ENCODE assay signal across 14 mouse cellular contexts in the genomic region with DNA sequence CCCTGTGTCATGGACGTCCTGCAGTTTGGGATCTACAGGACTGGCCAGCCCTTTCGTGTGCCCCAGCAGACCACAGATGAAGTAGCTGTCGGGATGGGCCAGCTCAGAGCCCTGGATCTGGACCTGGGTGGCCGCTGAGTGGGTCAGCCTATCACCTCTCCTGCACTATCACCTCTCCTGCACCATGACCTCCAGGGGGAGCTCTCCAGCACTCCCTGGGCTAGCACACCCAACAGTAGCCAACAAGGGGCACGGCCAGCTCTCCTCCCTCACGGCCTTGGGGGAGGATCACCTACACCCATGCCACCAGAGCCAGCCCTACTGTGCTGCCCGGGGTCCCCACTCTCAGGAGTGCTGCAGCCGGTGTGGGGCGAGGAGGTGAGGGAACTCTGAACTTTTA. TPM values are rescaled to one million over a fixed set of nuclear protein-coding genes. Genes with fewer than 3 reads are reported as not detected.
A peak's percentile ranks its signal among the peaks of the same experiment; 100 is the strongest.
DNase-seq lines count a peak whose midpoint lies in the region; ATAC-seq and TF ChIP-seq lines count a peak whose summit lies in the region.
"Had no signal": no experiment of that assay in that cellular context is flagged by ENCODE, and none has a peak within 500 bp of the region (broad histone marks: within the 10 kb centered on the region; RNA-seq: fewer than 3 reads in every experiment).

No protein-coding gene starts in this region.

- no peak overlapping the region for H3K27ac ChIP-seq in intestine, postnatal 0 days (ENCODE audit: low read depth, low read length)
- H3K27ac ChIP-seq in intestine, embryonic 15.5 days: no peak overlapping the region
- H3K27ac ChIP-seq in testis, adult 2 months (ENCODE audit: control insufficient read depth, insufficient read depth, low read depth, low read length): no peak overlapping the region
- H3K27ac ChIP-seq: embryonic facial prominence, embryonic 13.5 days; limb, embryonic 12.5 days had no signal

- TF ChIP-seq POLR2A in testis, adult 2 months (IDR thresholded peaks at IDR 0.05; ENCODE audit: control insufficient read depth, low read depth, low read length): no peak

- DNase-seq in testis, postnatal 14 days (ENCODE audit: low spot score): no peak
- peak; percentile 34 for DNase-seq in lung, postnatal 10 days
- DNase-seq in yolk sac, embryonic 10.5 days (ENCODE audit: low spot score): no peak
- no peak for DNase-seq in T-cell, adult 2 months (ENCODE audit: low spot score)
- DNase-seq: cerebellum, adult 18-20 months; gastrocnemius, postnatal 25 days; layer of hippocampus, adult 9-11 months had no signal

- peak; percentile 55 for TF ChIP-seq CTCF in intestine, postnatal 0 days (IDR thresholded peaks at IDR 0.05; ENCODE audit: low read depth)
- peak; percentile 25; the same call in 1 of the 2 replicates for TF ChIP-seq CTCF in testis, adult 2 months (IDR thresholded peaks at IDR 0.05; ENCODE audit: control insufficient read depth, insufficient read depth, insufficient replicate concordance, low read depth, low read length)

- no peaks in the 10 kb centered on the region for H3K9me3 ChIP-seq in intestine, postnatal 0 days (ENCODE audit: control insufficient read depth)
- no peaks in the 10 kb centered on the region for H3K9me3 ChIP-seq in intestine, embryonic 15.5 days

- ATAC-seq in intestine, postnatal 0 days: no peak
- no peak for ATAC-seq in intestine, embryonic 15.5 days
- ATAC-seq in cerebellum, adult (ENCODE audit: insufficient number of reproducible peaks, low FRiP score, low TSS enrichment): no peak
- ATAC-seq: forebrain, embryonic 14.5 days had no signal

- no peaks in the 10 kb centered on the region for H3K4me1 ChIP-seq in intestine, postnatal 0 days (replicated peaks; ENCODE audit: control insufficient read depth, insufficient read depth, low read length)
- peaks cover 9% of the 10 kb centered on the region for H3K4me1 ChIP-seq in intestine, embryonic 15.5 days (replicated peaks)
- peaks cover 8% of the 10 kb centered on the region for H3K4me1 ChIP-seq in testis, adult 2 months (ENCODE audit: control insufficient read depth, insufficient read depth, low read length)

- H3K4me2 ChIP-seq in intestine, postnatal 0 days (replicated peaks; ENCODE audit: low read depth): no peak overlapping the region
- H3K4me2 ChIP-seq in intestine, embryonic 15.5 days (replicated peaks): no peak overlapping the region
- H3K4me2 ChIP-seq: embryonic facial prominence, embryonic 13.5 days; limb, embryonic 12.5 days had no signal

- no peak overlapping the region for H3K9ac ChIP-seq in intestine, postnatal 0 days (ENCODE audit: low read depth, low read length)
- H3K9ac ChIP-seq in intestine, embryonic 15.5 days: no peak overlapping the region
- H3K9ac ChIP-seq: embryonic facial prominence, embryonic 13.5 days; limb, embryonic 12.5 days had no signal

- H3K4me3 ChIP-seq in intestine, postnatal 0 days (ENCODE audit: low read depth, low read length): no peak overlapping the region
- H3K4me3 ChIP-seq in intestine, embryonic 15.5 days (replicated peaks): no peak overlapping the region
- H3K4me3 ChIP-seq in testis, adult 2 months (ENCODE audit: control insufficient read depth, low read depth, low read length): no peak overlapping the region
- H3K4me3 ChIP-seq: embryonic facial prominence, embryonic 13.5 days; limb, embryonic 12.5 days had no signal

- 68% methylated on average over 9 of the region's 9 CpGs for WGBS in intestine, postnatal 0 days
- 70% methylated on average over 9 of the region's 9 CpGs for WGBS in intestine, embryonic 15.5 days

- no peaks in the 10 kb centered on the region for H3K27me3 ChIP-seq in intestine, postnatal 0 days (replicated peaks; ENCODE audit: control insufficient read depth, insufficient read depth, low read length)
- no peaks in the 10 kb centered on the region for H3K27me3 ChIP-seq in intestine, embryonic 15.5 days (replicated peaks)
- H3K27me3 ChIP-seq in testis, adult 2 months (ENCODE audit: control insufficient read depth, insufficient read depth, low read length): no peaks in the 10 kb centered on the region

- H3K36me3 ChIP-seq in intestine, postnatal 0 days (ENCODE audit: control insufficient read depth, insufficient read depth): no peaks in the 10 kb centered on the region
- no peaks in the 10 kb centered on the region for H3K36me3 ChIP-seq in intestine, embryonic 15.5 days
- H3K36me3 ChIP-seq in testis, adult 2 months (ENCODE audit: control insufficient read depth, insufficient read depth, low read length): no peaks in the 10 kb centered on the region
- H3K36me3 ChIP-seq: embryonic facial prominence, embryonic 13.5 days; limb, embryonic 12.5 days had no signal

RNA-seq across cellular contexts. Expression of a gene that starts 36.7 kb away (rescaled TPM):
- polyA plus RNA-seq in intestine, postnatal 0 days (2015; fragmentation: Nextera tagmentation; extraction: Ambion mirVana): 49.8 and 50.1 TPM in 2 replicates
- polyA plus RNA-seq in intestine, embryonic 15.5 days (2015; fragmentation: Nextera tagmentation; extraction: Ambion mirVana): 105 and 126 TPM in 2 replicates
- polyA plus RNA-seq in testis, adult 2 months (2012; rRNA removed): 0.98 and 1.1 TPM in 2 replicates

Comparison
In these comparisons a context has a peak if more than half of its experiments do, and no peak if none do; other contexts are left out.
1. RNA of a gene that starts 36.7 kb away (polyA plus RNA-seq): 105 to 126 TPM in intestine, embryonic 15.5 days and 49.8 to 50.1 TPM in intestine, postnatal 0 days; 0.98 to 1.1 TPM in testis, adult 2 months; every median in the first group is over 10 times any median in the second.